Mouse (Mus musculus) liver, postnatal 0 days (tissue): ENCODE measurements at regions not wholly inside any gene's neighbourhood (a gene's known extent, or its start where the extent isn't known, plus 50 kb on each side); places are given as distances from the start of the nearest gene placed in this dataset.

Source experiments
- ATAC-seq: fragments of 200-750 bp; cut with Nextera tagmentation; 2 replicates; pipeline ENCODE4 v1.8.0; 2017; ENCODE audit warnings: mild to moderate bottlenecking, moderate library complexity
- DNase-seq: peaks from one replicate; pipeline ENCODE4 v3.0.0-alpha.2; 2016
- H3K27ac ChIP-seq: fragments of 300-500 bp; sonication (generic); 2 replicates; pipeline ENCODE4 v1.5.1; 2014; ENCODE audit warnings: antibody characterized with exemption, moderate library complexity, mild to moderate bottlenecking, low read depth
- H3K27me3 ChIP-seq: fragments of 300-500 bp; sonication (generic); 2 replicates; pipeline ENCODE4 v1.6.1; 2014; ENCODE audit warnings: low read length, control low read depth, mixed read lengths; ENCODE audit not compliant: insufficient read depth
- H3K36me3 ChIP-seq: fragments of 300-500 bp; sonication (generic); replicated peaks from 2 replicates; pipeline ENCODE4 v1.6.1; 2014; ENCODE audit warnings: mild to moderate bottlenecking, control low read depth, low read length, moderate library complexity, mixed read lengths; ENCODE audit not compliant: insufficient read depth
- H3K4me1 ChIP-seq: fragments of 300-500 bp; sonication (generic); 2 replicates; pipeline ENCODE4 v1.6.1; 2014; ENCODE audit warnings: antibody characterized with exemption, mild to moderate bottlenecking, control low read depth; ENCODE audit not compliant: insufficient read depth
- H3K4me2 ChIP-seq: fragments of 300-500 bp; sonication (generic); 2 replicates; pipeline ENCODE4 v1.6.1; 2014; ENCODE audit warnings: low read depth, mild to moderate bottlenecking, low read length, moderate library complexity, mixed read lengths
- H3K4me3 ChIP-seq: fragments of 300-500 bp; sonication (generic); 2 replicates; pipeline ENCODE4 v1.5.1; 2014; ENCODE audit warnings: low read depth, low read length
- H3K9ac ChIP-seq: fragments of 300-500 bp; sonication (generic); replicated peaks from 2 replicates; pipeline ENCODE4 v1.6.1; 2014; ENCODE audit warnings: mild to moderate bottlenecking, moderate library complexity
- H3K9me3 ChIP-seq: fragments of 300-500 bp; sonication (generic); 2 replicates; pipeline ENCODE4 v1.6.1; 2016; ENCODE audit warnings: mild to moderate bottlenecking, control low read depth, low read length, mixed read lengths
- CTCF ChIP-seq: sonication (generic); IDR thresholded peaks from 2 replicates; pipeline ENCODE4 v1.5.1; 2016; ENCODE audit warnings: antibody characterized with exemption, low read depth
- EP300 ChIP-seq: IDR thresholded peaks from 2 replicates; pipeline ENCODE4 v1.6.1; 2016; ENCODE audit warnings: antibody characterized with exemption, low read depth, mild to moderate bottlenecking
- WGBS: fragments of 180-500 bp; shearing (Covaris S2); extraction: QIAGEN DNeasy Blood & Tissue Kit; methylation state at CpG from one replicate; pipeline ENCODE4 v1.1.7; 2014; ENCODE audit not compliant: insufficient replicate concordance; 5-methylcytosine and 5-hydroxymethylcytosine counted together

GRCm38 (mm10) chr8:8952212-8952611 is 261.9 kb upstream of the Arglu1 start:
- H3K4me2 ChIP-seq, result no peak overlapping the region
- ATAC-seq, result no peak
- WGBS, result 16% methylated on average over 4 of the region's 4 CpGs
- no peak for DNase-seq
- no peak overlapping the region for H3K27ac ChIP-seq
- H3K27me3 ChIP-seq, result no peaks in the 10 kb centered on the region
- no peaks in the 10 kb centered on the region for H3K9me3 ChIP-seq
- H3K4me1 ChIP-seq, result no peaks in the 10 kb centered on the region
- H3K9ac ChIP-seq, result no peak overlapping the region
- no peak for TF ChIP-seq CTCF
- TF ChIP-seq EP300, result no peak
- H3K36me3 ChIP-seq, result no peaks in the 10 kb centered on the region
- H3K4me3 ChIP-seq, result no peak overlapping the region

- ATAC-seq, result no peak
- WGBS, result 13% methylated on average over 9 of the region's 9 CpGs
- Histone ChIP-seq H3K27ac (no peak overlapping the region), H3K9ac (no peak overlapping the region), H3K4me3 (no peak overlapping the region), H3K4me2 (no peak overlapping the region), H3K27me3 (no peaks in the 10 kb centered on the region), H3K36me3 (no peaks in the 10 kb centered on the region), H3K9me3 (no peaks in the 10 kb centered on the region), H3K4me1 (no peaks in the 10 kb centered on the region)
- TF ChIP-seq CTCF (no peak), EP300 (no peak)
- DNase-seq, result no peak
These were observed 260.9 kb upstream of the Arglu1 start for GRCm38 (mm10) chr8:8951186-8951585.

- 56% methylated on average over 7 of the region's 7 CpGs for WGBS
- DNase-seq (no peak), ATAC-seq (no peak)
- no peak overlapping the region for H3K27ac ChIP-seq
- H3K4me2 ChIP-seq, result no peak overlapping the region
- no peaks in the 10 kb centered on the region for H3K27me3 ChIP-seq
- no peaks in the 10 kb centered on the region for H3K9me3 ChIP-seq
- no peaks in the 10 kb centered on the region for H3K36me3 ChIP-seq
- H3K4me3 ChIP-seq, result no peak overlapping the region
- no peak overlapping the region for H3K9ac ChIP-seq
- H3K4me1 ChIP-seq, result no peaks in the 10 kb centered on the region
- TF ChIP-seq CTCF (no peak), EP300 (no peak)
These were observed 257.3 kb upstream of the Arglu1 start for GRCm38 (mm10) chr8:8947516-8948161.

- H3K27ac ChIP-seq, result no peak overlapping the region
- DNase-seq, result no peak
- H3K4me1 ChIP-seq, result no peaks in the 10 kb centered on the region
- H3K4me2 ChIP-seq, result no peak overlapping the region
- no peak overlapping the region for H3K9ac ChIP-seq
- no peak overlapping the region for H3K4me3 ChIP-seq
- H3K36me3 ChIP-seq, result no peaks in the 10 kb centered on the region
- ATAC-seq, result no peak
- TF ChIP-seq CTCF (no peak), EP300 (no peak)
- no peaks in the 10 kb centered on the region for H3K27me3 ChIP-seq
- WGBS, result 65% methylated on average over 6 of the region's 6 CpGs
- H3K9me3 ChIP-seq, result no peaks in the 10 kb centered on the region
These were observed 252.7 kb upstream of the Arglu1 start for GRCm38 (mm10) chr8:8942991-8943390.

GRCm38 (mm10) chr8:8940899-8941298 is 250.6 kb upstream of the Arglu1 start:
- WGBS, result 76% methylated on average over 4 of the region's 4 CpGs
- Histone ChIP-seq H3K4me2 (no peak overlapping the region), H3K9ac (no peak overlapping the region), H3K36me3 (no peaks in the 10 kb centered on the region), H3K4me1 (no peaks in the 10 kb centered on the region), H3K27ac (no peak overlapping the region), H3K4me3 (no peak overlapping the region), H3K9me3 (no peaks in the 10 kb centered on the region), H3K27me3 (no peaks in the 10 kb centered on the region)
- no peak for DNase-seq
- TF ChIP-seq EP300 (no peak), CTCF (no peak)
- ATAC-seq, result no peak

- TF ChIP-seq EP300 (no peak), CTCF (no peak)
- Histone ChIP-seq H3K9ac (no peak overlapping the region), H3K4me3 (no peak overlapping the region), H3K27ac (no peak overlapping the region), H3K27me3 (no peaks in the 10 kb centered on the region), H3K9me3 (no peaks in the 10 kb centered on the region), H3K4me2 (no peak overlapping the region), H3K4me1 (no peaks in the 10 kb centered on the region), H3K36me3 (no peaks in the 10 kb centered on the region)
- ATAC-seq, result no peak
- no peak for DNase-seq
- 69% methylated on average over 7 of the region's 7 CpGs for WGBS
These were observed 248.2 kb upstream of the Arglu1 start for GRCm38 (mm10) chr8:8938536-8938935.

GRCm38 (mm10) chr8:8932466-8932865 is 242.1 kb upstream of the Arglu1 start:
- Histone ChIP-seq H3K9ac (no peak overlapping the region), H3K27ac (no peak overlapping the region), H3K9me3 (no peaks in the 10 kb centered on the region), H3K4me2 (no peak overlapping the region), H3K27me3 (no peaks in the 10 kb centered on the region), H3K36me3 (no peaks in the 10 kb centered on the region), H3K4me3 (no peak overlapping the region), H3K4me1 (no peaks in the 10 kb centered on the region)
- no peak for TF ChIP-seq CTCF
- no peak for TF ChIP-seq EP300
- ATAC-seq (no peak), DNase-seq (no peak)
- WGBS, result 76% methylated on average over 3 of the region's 3 CpGs
